Mouse (Mus musculus) hindbrain, postnatal 0 days (tissue): Measurements from ENCODE around the gene Nol4l. TPM values are rescaled to one million over a fixed set of nuclear protein-coding genes. Genes with fewer than 3 reads are reported as not detected.

Experiments
- ATAC-seq: fragments of 200-750 bp; cut with Nextera tagmentation; 2 replicates; pipeline ENCODE4 v1.8.0; 2017; ENCODE audit warnings: mild to moderate bottlenecking, moderate TSS enrichment, moderate library complexity
- DNase-seq: peaks from one replicate; pipeline ENCODE4 v3.0.0-alpha.2; 2015; ENCODE audit warnings: low spot score
- H3K27ac ChIP-seq: fragments of 300-500 bp; sonication (generic); 2 replicates; pipeline ENCODE4 v1.5.1; 2014; ENCODE audit warnings: mild to moderate bottlenecking
- H3K27me3 ChIP-seq: fragments of 300-500 bp; sonication (generic); 2 replicates; pipeline ENCODE4 v1.6.1; 2014; ENCODE audit warnings: low read length, mixed read lengths; ENCODE audit not compliant: insufficient read depth
- H3K36me3 ChIP-seq: fragments of 300-500 bp; sonication (generic); 2 replicates; pipeline ENCODE4 v1.6.1; 2014; ENCODE audit warnings: low read length, mixed read lengths; ENCODE audit not compliant: insufficient read depth
- H3K4me1 ChIP-seq: fragments of 300-500 bp; sonication (generic); 2 replicates; pipeline ENCODE4 v1.6.1; 2014; ENCODE audit warnings: antibody characterized with exemption, low read length, mixed read lengths; ENCODE audit not compliant: insufficient read depth
- H3K4me2 ChIP-seq: fragments of 300-500 bp; sonication (generic); 2 replicates; pipeline ENCODE4 v1.6.1; 2014; ENCODE audit warnings: low read depth, mild to moderate bottlenecking, low read length, moderate library complexity, mixed read lengths
- H3K4me3 ChIP-seq: fragments of 300-500 bp; sonication (generic); 2 replicates; pipeline ENCODE4 v1.5.1; 2014; ENCODE audit warnings: low read length
- H3K9ac ChIP-seq: fragments of 300-500 bp; sonication (generic); replicated peaks from 2 replicates; pipeline ENCODE4 v1.6.1; 2014; ENCODE audit warnings: mild to moderate bottlenecking, low read length, moderate library complexity, mixed read lengths
- H3K9me3 ChIP-seq: fragments of 300-500 bp; sonication (generic); 2 replicates; pipeline ENCODE4 v1.6.1; 2016; ENCODE audit warnings: low read length, mixed read lengths
- CTCF ChIP-seq: IDR thresholded peaks from 2 replicates; pipeline ENCODE4 v1.5.1; 2016; ENCODE audit warnings: antibody characterized with exemption, control low read depth, low read depth
- WGBS: fragments of 180-500 bp; shearing (Covaris S2); extraction: QIAGEN DNeasy Blood & Tissue Kit; methylation state at CpG from one replicate; pipeline ENCODE4 v1.1.7; 2014; 5-methylcytosine and 5-hydroxymethylcytosine counted together
- polyA plus RNA-seq: library from polyadenylated mRNA; unstranded; fragments of >200 nt; fragmentation: Nextera tagmentation; extraction: Ambion mirVana; gene quantifications from 2 replicates; pipeline ENCODE4 v1.2.1, GENCODE M21; 2015
- total RNA-seq: library from RNA; depleted of rRNA; stranded (reverse); fragments of >200 nt; gene quantifications from 2 replicates; pipeline ENCODE4 v1.2.3, GENCODE M21; 2014

The Nol4l gene
- total and polyA plus RNA-seq, 2 experiments from 2014 or later: 24.2 to 80.8 TPM

DNA sequence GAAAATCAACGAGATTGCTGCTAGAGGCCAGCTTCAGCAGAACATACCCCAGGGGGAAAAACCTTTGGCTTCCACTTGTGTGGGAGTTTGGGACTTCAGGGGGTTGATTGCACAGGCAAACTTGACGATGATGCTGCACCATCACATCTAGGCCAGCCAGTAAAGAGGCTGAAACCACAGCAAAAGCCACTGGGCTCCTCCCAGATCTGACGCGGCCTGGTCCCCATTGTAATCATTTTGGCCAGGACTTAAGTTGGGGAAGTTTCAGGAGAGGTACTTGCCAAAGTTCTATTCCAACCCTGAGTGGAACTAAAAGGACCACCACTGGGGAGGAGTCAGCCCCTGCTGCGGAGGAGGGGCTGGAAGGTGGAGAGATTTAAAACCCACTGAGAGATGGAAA is 38.8 kb downstream of the Nol4l start:
- 16% methylated on average over 5 of the region's 5 CpGs for WGBS
- TF ChIP-seq CTCF: no peak
- Histone ChIP-seq H3K27ac (peak overlapping the region; percentile 97), H3K36me3 (no peaks in the 10 kb centered on the region), H3K9me3 (no peaks in the 10 kb centered on the region), H3K4me2 (peak overlapping the region; percentile 91; the same call in 1 of the 2 replicates), H3K9ac (no peak overlapping the region), H3K4me1 (peaks cover 33% of the 10 kb centered on the region), H3K4me3 (no peak overlapping the region), H3K27me3 (no peaks in the 10 kb centered on the region)
- ATAC-seq (no peak), DNase-seq (peak; percentile 43)

DNA sequence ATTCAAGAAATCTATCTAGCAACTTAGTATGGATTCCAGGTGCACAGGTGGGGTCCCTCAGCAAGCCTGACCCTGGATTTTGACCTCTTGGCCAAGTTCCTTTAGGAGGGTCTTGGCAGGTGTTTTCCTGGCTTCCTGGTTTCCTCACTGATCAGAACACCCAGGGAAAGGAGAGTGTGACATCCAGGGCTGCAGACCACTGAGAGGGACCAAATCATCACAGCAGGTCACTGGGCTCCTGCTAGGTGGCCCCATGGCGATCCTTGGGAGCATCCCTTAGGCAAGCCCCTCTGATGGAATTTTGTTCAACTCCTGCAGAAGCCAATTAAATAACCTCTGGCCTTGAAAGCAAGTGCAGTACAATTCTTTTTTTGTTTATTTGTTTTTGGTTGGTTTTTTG is 39.7 kb downstream of the Nol4l start:
- Histone ChIP-seq H3K4me1 (peaks cover 31% of the 10 kb centered on the region), H3K4me3 (no peak overlapping the region), H3K36me3 (no peaks in the 10 kb centered on the region), H3K9ac (no peak overlapping the region), H3K27ac (no peak overlapping the region), H3K4me2 (no peak overlapping the region), H3K9me3 (no peaks in the 10 kb centered on the region), H3K27me3 (no peaks in the 10 kb centered on the region)
- DNase-seq: no peak
- no peak for TF ChIP-seq CTCF
- ATAC-seq: no peak
- 83% methylated on average over 1 of the region's 1 CpGs for WGBS

DNA sequence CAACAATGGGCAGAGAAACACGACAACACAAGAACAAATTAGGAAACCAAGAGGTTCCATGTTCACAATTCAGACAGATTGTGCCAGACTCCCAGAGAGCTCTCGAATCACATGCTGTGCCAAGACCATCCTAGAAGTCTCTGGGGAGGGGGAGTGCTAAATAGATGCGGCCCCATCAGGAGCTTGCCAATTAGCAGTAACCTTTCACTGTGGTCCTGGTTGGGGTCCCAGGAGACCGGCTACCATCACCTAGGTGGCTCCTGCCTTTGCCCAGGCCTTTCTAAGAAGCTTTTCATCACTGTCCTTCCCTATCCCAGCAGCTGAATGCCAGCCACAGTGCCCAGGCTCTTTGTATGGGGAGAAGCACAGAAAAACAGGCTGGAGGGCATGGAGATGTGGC is 45.7 kb downstream of the Nol4l start:
- peaks cover 31% of the 10 kb centered on the region for H3K4me1 ChIP-seq
- H3K4me3 ChIP-seq: no peak overlapping the region
- H3K9me3 ChIP-seq: no peaks in the 10 kb centered on the region
- peak overlapping the region; percentile 76 for H3K27ac ChIP-seq
- DNase-seq (peak; percentile 67), ATAC-seq (peak; percentile 19; the same call in 1 of the 2 replicates)
- no peak overlapping the region for H3K4me2 ChIP-seq
- no peaks in the 10 kb centered on the region for H3K36me3 ChIP-seq
- H3K27me3 ChIP-seq: no peaks in the 10 kb centered on the region
- no peak for TF ChIP-seq CTCF
- H3K9ac ChIP-seq: no peak overlapping the region
- WGBS: 13% methylated on average over 4 of the region's 4 CpGs

DNA sequence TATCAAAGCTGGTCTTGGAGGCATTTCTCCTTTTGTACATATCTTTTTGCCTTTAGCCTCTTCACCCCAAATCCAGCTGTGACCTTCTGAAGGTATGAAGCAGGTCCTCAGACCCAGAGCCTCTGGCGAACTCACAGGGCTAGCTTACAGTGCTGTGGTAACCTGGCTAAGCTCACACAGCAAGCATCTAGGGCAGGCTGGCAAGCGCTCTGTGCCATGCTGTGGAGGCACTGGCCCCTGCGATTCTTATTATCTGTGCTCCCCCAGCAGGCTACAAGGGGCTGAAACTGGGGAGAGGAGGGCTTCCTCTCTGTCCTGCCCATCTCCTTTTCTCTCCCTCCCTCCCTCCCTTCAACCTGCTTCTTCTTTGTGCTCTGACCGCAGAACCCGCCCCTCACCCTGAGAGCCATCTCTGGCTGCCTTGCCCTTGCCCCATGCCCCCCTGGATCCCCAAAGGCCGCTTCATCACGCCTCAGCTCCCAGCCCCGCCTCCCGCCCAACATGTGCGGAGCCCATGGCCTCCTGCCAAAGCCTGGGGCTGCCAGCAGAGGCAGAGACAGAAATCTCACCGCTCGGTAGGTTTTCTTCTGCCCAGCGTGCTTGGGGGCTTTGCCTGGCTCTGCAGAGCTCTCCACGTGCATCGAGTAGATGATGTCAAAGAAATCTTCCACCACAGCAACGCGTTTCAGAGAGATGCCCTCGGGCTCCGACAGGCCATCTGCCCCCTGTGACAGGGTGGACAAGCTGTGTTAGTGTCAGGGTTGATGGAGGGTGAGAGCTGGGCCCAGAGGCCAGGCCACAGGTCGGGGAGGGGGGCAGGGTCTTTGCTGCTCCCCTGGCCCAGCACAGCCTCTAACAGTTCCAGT is 46.4 kb downstream of the Nol4l start:
- H3K9me3 ChIP-seq: no peaks in the 10 kb centered on the region
- no peak overlapping the region for H3K4me3 ChIP-seq
- H3K4me1 ChIP-seq: peaks cover 31% of the 10 kb centered on the region
- peak overlapping the region; percentile 76 for H3K27ac ChIP-seq
- TF ChIP-seq CTCF: peak; percentile 26; the same call in 1 of the 2 replicates
- H3K36me3 ChIP-seq: no peaks in the 10 kb centered on the region
- H3K4me2 ChIP-seq: peak overlapping the region; percentile 37
- 7% methylated on average over 20 of the region's 20 CpGs for WGBS
- H3K27me3 ChIP-seq: no peaks in the 10 kb centered on the region
- H3K9ac ChIP-seq: peak overlapping the region; percentile 36; the same call in 1 of the 2 replicates
- peak; percentile 69 for ATAC-seq
- peak; percentile 89 for DNase-seq

DNA sequence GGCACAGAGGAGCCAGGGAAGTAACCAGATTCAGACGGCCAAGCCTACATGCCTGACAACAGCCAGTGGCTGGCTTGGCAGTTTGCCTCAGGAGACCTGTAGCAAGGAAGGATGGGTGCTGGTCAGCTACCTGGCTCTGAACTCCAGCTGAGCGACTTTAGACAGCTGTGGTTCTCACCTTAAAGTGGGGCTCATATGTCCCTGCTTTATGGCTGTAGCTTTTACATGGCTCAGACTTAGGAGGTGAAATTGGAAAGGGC is 48.0 kb downstream of the Nol4l start:
- no peak for DNase-seq
- Histone ChIP-seq H3K4me2 (no peak overlapping the region), H3K4me1 (peaks cover 31% of the 10 kb centered on the region), H3K36me3 (peaks cover 11% of the 10 kb centered on the region; the same call in 1 of the 2 replicates), H3K4me3 (no peak overlapping the region), H3K9ac (0 out of 2 replicates have a peak overlapping the region, but pooled peaks have one; percentile 9), H3K27ac (peak overlapping the region; percentile 76), H3K27me3 (no peaks in the 10 kb centered on the region), H3K9me3 (no peaks in the 10 kb centered on the region)
- no peak for ATAC-seq
- WGBS: 46% methylated on average over 2 of the region's 2 CpGs
- no peak for TF ChIP-seq CTCF

DNA sequence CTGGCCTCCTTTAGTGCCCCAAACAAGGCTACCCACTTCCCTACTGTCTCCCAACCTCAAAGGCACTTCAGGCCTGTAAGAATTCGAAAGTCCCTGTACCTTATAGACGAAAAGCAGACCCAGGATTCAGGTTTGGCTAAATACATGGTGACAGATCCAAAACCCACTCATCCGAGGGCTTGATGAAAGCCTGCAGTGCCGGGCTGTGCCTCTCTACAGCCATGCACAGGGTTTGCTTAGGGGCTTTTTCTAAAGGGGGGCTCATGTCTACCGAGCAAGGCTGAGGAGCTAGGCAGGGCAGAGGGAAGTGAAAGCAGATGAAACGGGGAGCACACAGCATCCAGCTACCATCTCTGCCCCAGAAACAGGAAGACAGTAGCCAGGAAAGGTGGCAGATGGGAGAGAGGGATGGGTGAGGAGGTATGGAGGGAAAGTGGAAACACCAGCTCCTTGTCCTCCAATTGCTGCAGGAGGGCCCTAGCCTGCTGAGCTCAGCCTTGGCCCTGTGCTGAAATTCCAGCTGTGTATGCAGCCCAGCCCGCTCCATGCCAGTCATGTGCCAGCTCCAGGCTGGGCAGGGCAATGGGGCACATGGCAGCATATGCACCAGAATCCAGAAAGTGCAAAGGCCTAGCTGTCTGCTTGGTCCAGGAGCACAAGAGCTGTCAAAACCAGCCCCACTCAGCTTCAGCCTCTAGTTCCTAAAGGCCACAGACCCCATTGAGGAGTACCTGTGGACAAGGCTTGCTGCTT is 48.5 kb downstream of the Nol4l start:
- no peaks in the 10 kb centered on the region for H3K9me3 ChIP-seq
- H3K36me3 ChIP-seq: peaks cover 12% of the 10 kb centered on the region; the same call in 1 of the 2 replicates
- no peak overlapping the region for H3K4me3 ChIP-seq
- peak overlapping the region; percentile 76 for H3K27ac ChIP-seq
- peaks cover 31% of the 10 kb centered on the region for H3K4me1 ChIP-seq
- peak; percentile 31 for DNase-seq
- WGBS: 54% methylated on average over 7 of the region's 7 CpGs
- no peak for ATAC-seq
- H3K27me3 ChIP-seq: no peaks in the 10 kb centered on the region
- no peak overlapping the region for H3K4me2 ChIP-seq
- 0 out of 2 replicates have a peak overlapping the region, but pooled peaks have one; percentile 9 for H3K9ac ChIP-seq
- no peak for TF ChIP-seq CTCF
